Mouse (Mus musculus) induced T-regulatory cell, adult 2 months (primary cell): ENCODE data around the gene Grm3.

Experiments used
- DNase-seq: peaks from one replicate; pipeline ENCODE4 v3.0.0-alpha.2; 2012; ENCODE audit warnings: low read depth

The Grm3 gene

DNA sequence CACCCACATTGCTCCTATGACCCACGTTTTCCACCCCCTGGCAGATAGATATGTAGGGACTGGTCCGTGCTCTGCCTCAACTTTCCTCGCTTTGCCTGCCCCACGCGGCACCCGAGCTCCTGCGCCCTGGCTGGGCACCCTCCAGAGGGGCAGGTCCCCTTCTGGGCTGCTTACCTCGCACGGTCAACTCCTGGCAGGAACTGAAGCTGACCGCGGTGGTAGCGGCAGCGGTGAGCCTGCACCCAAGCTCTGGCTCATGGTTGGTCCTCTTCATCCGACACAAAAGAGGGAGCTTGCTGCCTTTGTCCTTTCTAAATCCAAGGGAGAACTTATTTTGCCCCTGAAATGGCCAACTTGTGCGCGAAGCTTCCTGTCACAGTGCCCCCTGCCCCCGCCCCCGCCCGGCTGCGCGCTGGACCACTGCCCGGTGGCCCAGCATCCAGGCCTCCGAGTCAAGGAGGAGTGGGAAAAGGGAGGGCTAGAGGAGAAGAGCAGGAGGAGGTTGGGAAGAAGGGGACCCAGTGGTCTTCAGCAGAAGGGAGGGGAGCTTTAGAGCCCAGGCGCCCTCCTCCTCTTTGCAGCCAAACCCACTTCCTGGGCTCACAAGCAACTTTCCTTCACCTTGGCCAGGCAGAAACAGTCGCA, at the start of gene Grm3:
Gene Grm3 (minus strand): TSS at position 215 of the 645 bp plus-strand sequence.
- no peak for DNase-seq

DNA sequence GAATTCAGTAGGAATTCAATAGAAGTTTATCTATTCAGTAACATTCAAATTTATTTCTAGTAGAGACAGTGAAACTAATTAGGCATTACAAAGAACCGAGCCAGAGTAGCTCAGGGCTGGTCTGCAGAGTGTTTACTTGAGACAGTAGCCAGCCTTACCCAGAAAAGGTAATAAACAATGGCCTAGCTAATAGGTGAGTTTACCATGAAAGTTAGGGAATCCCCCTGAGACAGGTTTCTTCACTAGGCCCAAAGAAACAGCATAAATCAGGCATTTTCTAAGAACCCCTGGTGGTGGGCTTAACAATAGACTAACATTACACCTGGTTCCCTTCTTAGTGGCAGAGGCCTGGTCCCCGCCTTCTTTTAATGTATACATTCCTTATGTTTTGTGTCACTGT, 30.8 kb upstream of the Grm3 start:
- DNase-seq = no peak

- no peak for DNase-seq
Observed at GRCm38 (mm10) chr5:9748184-9748583, 23.2 kb upstream of the Grm3 start.

GRCm38 (mm10) chr5:9744120-9744519, 19.1 kb upstream of the Grm3 start:
- no peak for DNase-seq

DNA sequence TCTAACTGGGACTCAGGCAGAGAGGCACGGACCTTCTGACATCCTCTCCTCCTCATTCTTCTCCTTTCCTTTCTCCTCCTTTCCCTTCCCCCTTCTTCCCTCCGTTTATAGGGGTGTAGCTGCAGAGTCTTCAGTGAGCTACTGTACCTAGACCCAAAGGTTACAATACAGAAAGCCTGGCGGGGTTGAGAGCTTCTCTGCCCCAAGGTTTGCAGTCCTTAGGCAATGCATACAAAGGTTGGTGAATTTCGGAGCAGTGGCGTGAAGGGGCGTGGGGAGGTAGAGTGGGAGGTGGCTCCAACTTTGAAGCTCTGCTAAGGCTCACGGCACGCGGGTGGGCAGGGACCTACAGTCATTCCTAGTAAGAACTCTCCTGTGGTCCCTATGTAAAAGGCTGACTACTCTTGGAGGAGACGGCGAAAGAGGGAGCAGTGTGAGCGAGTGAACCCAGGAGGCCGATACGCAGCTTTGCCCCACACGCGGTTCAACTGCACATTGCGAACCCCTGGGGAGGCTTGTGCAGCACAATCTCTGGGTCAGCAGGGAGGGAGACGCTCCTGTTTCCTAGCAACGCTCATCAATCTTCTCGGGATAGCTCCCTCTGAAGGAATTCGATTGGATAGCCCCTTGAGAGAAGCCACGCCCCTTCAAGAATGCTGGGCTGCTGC, 765 bp upstream of the Grm3 start:
- DNase-seq = no peak

DNA sequence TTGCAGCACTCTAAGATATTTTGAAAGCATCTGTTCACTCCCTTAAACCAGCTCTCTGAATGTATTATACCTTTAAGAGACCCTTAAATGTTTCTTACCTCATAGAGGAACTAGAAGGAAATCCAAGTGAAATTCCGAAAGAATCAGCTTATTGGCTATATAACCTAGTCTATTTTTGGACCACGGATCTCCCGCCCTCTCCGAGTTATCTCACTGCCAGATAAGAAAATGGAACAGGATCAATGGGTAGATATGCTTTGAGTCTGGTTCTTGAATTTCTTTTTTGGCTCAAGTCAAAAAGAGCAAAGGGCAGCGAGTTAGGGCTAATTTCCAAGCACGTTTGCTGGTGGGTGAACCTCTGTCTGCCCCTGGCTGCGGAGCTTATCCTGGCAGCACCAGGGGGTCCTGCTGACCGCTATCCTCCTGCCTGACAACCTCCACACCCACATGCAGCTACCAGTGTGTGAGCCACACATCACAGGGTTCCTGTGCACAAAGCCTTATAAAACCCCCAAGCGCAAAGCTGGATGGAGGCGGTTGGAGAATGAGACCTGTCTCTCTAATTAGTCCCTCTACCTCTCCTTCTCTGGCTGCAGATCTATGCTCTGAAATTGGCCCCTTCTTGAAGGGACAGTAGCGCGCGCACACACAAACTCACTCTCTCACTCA, 549 bp downstream of the Grm3 start:
- DNase-seq = no peak

- no peak for DNase-seq
Observed at GRCm38 (mm10) chr5:9721136-9721535, 3.8 kb downstream of the Grm3 start.

DNA sequence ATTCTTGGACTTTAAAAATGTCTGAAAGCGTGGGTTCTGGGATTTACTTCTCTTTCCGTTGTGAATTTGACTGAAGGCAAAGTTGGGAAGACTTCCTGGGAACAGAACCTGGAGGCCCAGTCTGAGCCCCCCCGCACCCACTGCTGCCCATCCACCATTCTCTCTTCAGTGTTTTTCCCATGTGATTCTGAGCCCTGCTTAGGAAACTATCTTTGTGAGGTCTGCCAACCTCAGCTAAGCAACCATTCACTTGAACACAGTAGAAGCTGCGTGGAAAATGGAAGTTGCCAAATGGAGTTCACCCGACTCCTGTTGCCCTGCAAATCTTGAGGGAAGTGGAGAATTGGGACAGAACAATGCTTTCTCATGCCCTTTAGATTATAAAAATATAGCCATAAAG, 8.7 kb downstream of the Grm3 start:
- DNase-seq = no peak

- no peak for DNase-seq
Observed at GRCm38 (mm10) chr5:9707096-9707495, 17.9 kb downstream of the Grm3 start.

GRCm38 (mm10) chr5:9703385-9704009, 21.5 kb downstream of the Grm3 start:
- no peak for DNase-seq

GRCm38 (mm10) chr5:9702656-9703384, 22.1 kb downstream of the Grm3 start:
- DNase-seq = no peak

- DNase-seq = no peak
Observed at GRCm38 (mm10) chr5:9692333-9692732, 32.6 kb downstream of the Grm3 start.

DNA sequence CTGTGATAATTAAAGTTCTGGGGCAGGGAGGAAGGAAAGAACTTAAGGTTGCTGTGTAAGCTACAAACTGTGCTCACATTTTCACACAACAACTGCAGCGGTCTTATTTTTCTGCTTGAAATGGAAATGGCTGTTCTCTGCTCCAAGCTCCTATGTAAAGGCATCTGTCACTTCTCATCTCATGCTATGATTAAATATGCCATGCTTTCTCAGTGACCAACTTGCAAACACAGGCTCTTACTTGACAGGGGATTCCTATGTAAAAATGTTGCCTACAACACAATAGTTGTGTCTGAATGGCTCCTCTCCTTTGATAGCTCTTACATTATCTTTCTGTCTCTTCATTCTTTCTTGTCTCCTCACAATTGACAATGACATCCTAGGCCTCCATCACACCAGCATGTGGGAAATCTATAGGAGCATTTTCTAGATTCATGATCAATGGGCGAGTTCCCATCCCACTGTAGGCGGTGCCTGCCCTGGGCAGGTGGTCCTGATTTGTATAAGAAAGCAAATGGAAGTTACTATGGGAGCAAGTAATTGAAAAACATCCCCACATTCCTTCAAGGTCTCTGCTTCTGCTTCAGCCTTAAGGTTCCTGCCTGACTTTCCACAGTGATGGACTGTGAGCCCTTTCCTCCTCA, 34.2 kb downstream of the Grm3 start:
- DNase-seq = no peak

GRCm38 (mm10) chr5:9690192-9690591, 34.8 kb downstream of the Grm3 start:
- DNase-seq = no peak

DNA sequence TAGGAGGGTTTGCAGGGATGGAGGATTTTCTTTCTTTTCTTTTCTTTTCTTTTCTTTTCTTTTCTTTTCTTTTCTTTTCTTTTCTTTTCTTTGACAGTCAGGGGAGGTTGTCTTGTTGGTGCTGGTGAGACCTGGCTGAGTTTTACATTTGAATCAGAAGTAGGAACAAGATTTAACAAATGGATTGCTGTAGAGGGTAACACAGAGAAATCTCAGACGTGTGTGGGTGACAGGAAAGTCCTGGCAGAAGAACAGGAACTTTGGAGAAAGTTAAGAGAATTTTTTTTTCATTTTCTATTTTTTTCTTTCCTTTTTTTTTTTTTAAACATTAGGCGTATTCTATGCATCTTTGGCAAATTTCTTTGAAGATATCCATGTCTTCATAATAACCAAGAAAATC, 41.8 kb downstream of the Grm3 start:
- no peak for DNase-seq

DNA sequence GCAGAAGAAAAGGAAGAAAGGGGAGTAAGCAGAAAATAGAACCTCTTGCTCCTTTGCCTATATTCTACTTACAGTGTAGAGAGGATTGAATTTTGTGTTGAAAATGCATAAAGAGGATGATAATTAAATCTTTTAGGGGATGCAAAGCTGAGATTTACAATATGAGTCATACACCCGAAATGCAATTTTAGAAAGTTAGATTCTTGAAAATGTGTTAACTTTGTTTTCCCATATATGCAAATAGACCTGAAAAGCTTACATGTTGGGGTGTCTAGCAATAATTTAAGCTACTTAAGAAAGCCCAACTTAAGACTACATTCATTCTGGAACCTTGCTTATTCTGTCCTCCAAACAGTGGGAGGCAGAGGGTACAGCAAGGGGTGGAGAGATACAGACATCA, 56.0 kb downstream of the Grm3 start:
- DNase-seq = no peak

- DNase-seq = no peak
Observed at GRCm38 (mm10) chr5:9663416-9663815, 61.6 kb downstream of the Grm3 start.

GRCm38 (mm10) chr5:9661870-9662589, 62.9 kb downstream of the Grm3 start:
- no peak for DNase-seq

- no peak for DNase-seq
Observed at GRCm38 (mm10) chr5:9638612-9639011, 86.4 kb downstream of the Grm3 start.

DNA sequence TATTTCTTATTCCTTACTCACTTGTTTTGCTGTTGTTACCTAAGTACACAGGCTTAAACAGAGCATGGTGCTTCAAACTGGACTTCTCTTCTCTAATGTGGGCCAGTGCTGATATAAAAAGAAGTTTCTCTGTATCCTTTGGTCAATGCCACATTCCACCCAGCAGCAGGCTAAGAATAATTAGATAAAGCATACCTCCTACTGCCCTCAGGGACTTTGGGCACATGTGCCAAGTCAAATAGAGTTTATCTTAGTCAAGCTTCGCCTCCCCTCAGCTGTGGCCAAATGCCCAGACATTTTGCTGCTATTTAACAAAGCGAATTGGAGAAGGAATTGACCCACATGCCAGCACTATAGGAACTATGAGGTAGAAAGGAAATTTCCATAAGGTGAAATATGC, 97.8 kb downstream of the Grm3 start:
- DNase-seq = no peak

DNA sequence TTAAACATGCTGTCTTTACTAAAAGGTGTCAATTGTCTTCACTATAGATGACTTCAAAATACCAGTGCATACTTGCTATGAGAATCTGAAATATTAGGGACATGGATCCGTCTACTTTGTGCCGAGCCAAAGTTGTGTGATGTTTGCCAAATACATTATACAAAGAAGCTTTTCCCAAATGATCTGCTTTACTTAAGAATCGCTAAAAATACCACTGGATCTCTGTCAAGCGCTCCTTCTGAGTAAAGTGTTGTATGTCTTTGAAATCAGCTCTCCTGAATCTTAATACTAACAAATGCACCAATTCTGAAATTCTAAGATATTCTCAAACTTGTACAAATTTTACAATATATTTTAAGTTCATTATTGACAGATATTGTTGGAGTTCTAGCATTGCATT, 100.6 kb downstream of the Grm3 start:
- no peak for DNase-seq
